In the genomic region with DNA sequence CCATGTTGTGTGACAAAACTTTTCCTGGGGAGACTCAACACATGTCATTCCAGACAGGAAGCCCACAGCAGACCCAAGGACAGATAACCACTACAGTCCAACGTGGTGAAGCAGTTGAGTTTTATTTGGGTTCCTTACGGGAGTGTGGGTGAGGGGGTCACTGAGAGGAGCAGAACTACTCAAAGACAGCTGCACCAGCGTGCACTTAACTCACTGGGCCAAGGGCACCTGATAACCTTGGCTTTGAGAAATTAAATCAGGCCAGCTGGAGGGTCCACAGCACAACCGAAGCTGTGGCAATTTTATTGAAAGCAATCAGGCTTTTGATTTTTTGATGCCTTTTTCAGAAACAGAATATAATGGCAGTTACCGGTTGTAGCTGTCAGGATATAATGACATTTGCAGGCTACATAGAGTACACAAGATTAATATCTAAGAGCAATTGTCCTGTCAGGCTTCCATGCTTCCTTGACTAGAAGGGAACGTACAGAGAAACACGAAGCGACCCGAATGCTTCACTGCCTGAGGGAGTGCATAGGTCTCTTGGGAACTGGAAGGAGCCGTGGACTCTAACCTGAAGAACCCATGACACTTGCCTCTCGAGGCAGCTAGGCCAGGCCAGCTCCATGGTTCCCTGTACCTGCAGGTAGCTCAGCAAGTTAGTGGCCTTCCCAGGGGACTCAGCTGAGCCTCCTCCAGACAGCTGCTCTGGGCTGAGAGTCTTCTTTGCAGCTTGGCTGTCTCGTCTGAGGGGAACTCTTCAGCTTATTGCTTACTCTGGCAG, we compare ENCODE assay signal across 35 mouse cellular contexts. TPM values are rescaled to one million over a fixed set of nuclear protein-coding genes. Genes with fewer than 3 reads are reported as not detected.
DNase-seq lines count a peak whose midpoint lies in the region; ATAC-seq and TF ChIP-seq lines count a peak whose summit lies in the region.
"Had no signal": no experiment of that assay in that cellular context is flagged by ENCODE, and none has a peak within 500 bp of the region (broad histone marks: within the 10 kb centered on the region; RNA-seq: fewer than 3 reads in every experiment).

No protein-coding gene starts in this region.

- TF ChIP-seq CTCF in kidney, adult 2 months (conservative IDR thresholded peaks at IDR 0.05; ENCODE audit: insufficient read depth, insufficient read length, low read depth, low read length) = no peak

- DNase-seq in kidney, adult 2 months = peak; percentile 79
- DNase-seq in kidney, postnatal 36 days = peak; percentile 68 to 73
- no peak for DNase-seq in left cerebral cortex, adult 8-10 months (ENCODE audit: low spot score in 2 of 2)
- no peak for DNase-seq in midbrain, embryonic 11.5 days (ENCODE audit: low spot score, missing footprints)
- DNase-seq: adrenal gland, adult 8-10 months; cerebellum, adult 2 months; cerebellum, postnatal 14 days; gastrocnemius, postnatal 14 days; heart, postnatal 10 days; layer of hippocampus, postnatal 36 days; liver; lung, adult 2 months; lung, postnatal 10 days; midbrain, embryonic 14.5 days; right cerebral cortex, postnatal 25 days had no signal

- H3K4me3 ChIP-seq in intestine, embryonic 16.5 days (ENCODE audit: low read length) = no peak overlapping the region
- no peak overlapping the region for H3K4me3 ChIP-seq in intestine, embryonic 15.5 days (replicated peaks)
- no peak overlapping the region for H3K4me3 ChIP-seq in kidney, adult 2 months (ENCODE audit: insufficient read depth, low read depth, low read length)
- no peak overlapping the region for H3K4me3 ChIP-seq in kidney, embryonic 16.5 days (ENCODE audit: low read length)
- H3K4me3 ChIP-seq in midbrain, embryonic 11.5 days (ENCODE audit: low read depth, low read length) = no peak overlapping the region
- H3K4me3 ChIP-seq: forebrain, embryonic 13.5 days; hindbrain, embryonic 12.5 days; neural tube, embryonic 15.5 days; stomach, embryonic 15.5 days had no signal

- no peak for TF ChIP-seq POLR2A in kidney, adult 2 months (IDR thresholded peaks at IDR 0.05; ENCODE audit: low read depth, low read length)

- H3K27ac ChIP-seq in intestine, embryonic 16.5 days (ENCODE audit: low read length) = no peak overlapping the region
- H3K27ac ChIP-seq in intestine, embryonic 15.5 days = no peak overlapping the region
- H3K27ac ChIP-seq in kidney, adult 2 months (ENCODE audit: insufficient read depth, low read depth, low read length) = peak overlapping the region; percentile 94
- H3K27ac ChIP-seq in kidney, embryonic 16.5 days (ENCODE audit: low read length) = 0 out of 2 replicates have a peak overlapping the region, but pooled peaks have one; percentile 17
- no peak overlapping the region for H3K27ac ChIP-seq in midbrain, embryonic 11.5 days (ENCODE audit: low read depth, low read length)
- H3K27ac ChIP-seq: forebrain, embryonic 13.5 days; hindbrain, embryonic 12.5 days; hindbrain, postnatal 0 days; liver, embryonic 14.5 days; macrophage; neural tube, embryonic 15.5 days; stomach, embryonic 15.5 days had no signal

- H3K9me3 ChIP-seq in intestine, embryonic 16.5 days (ENCODE audit: control insufficient read depth, low read length) = no peaks in the 10 kb centered on the region
- H3K9me3 ChIP-seq in intestine, embryonic 15.5 days = no peaks in the 10 kb centered on the region
- H3K9me3 ChIP-seq in kidney, embryonic 16.5 days (ENCODE audit: low read length) = no peaks in the 10 kb centered on the region
- no peaks in the 10 kb centered on the region for H3K9me3 ChIP-seq in midbrain, embryonic 11.5 days (ENCODE audit: control insufficient read depth, low read length)
- H3K9me3 ChIP-seq: forebrain, embryonic 13.5 days; hindbrain, embryonic 12.5 days; neural tube, embryonic 15.5 days; stomach, embryonic 15.5 days had no signal

- ATAC-seq in intestine, embryonic 16.5 days = peak; percentile 47; the same call in 1 of the 2 replicates
- ATAC-seq in intestine, embryonic 15.5 days = no peak
- peak; percentile 68 for ATAC-seq in kidney, embryonic 16.5 days (ENCODE audit: low FRiP score, low TSS enrichment)
- ATAC-seq in midbrain, embryonic 11.5 days (ENCODE audit: low FRiP score) = no peak
- ATAC-seq: activated CD4-positive, CD25-positive, alpha-beta regulatory T cell, adult 4 months; forebrain, embryonic 13.5 days; hindbrain, postnatal 0 days had no signal

- no peaks in the 10 kb centered on the region for H3K27me3 ChIP-seq in intestine, embryonic 16.5 days (replicated peaks; ENCODE audit: control insufficient read depth, insufficient read depth, low read length)
- no peaks in the 10 kb centered on the region for H3K27me3 ChIP-seq in intestine, embryonic 15.5 days (replicated peaks)
- no peaks in the 10 kb centered on the region for H3K27me3 ChIP-seq in kidney, adult 2 months (replicated peaks; ENCODE audit: control insufficient read depth, insufficient read depth, low read length)
- no peaks in the 10 kb centered on the region for H3K27me3 ChIP-seq in kidney, embryonic 16.5 days (ENCODE audit: insufficient read depth, low read length)
- H3K27me3 ChIP-seq in midbrain, embryonic 11.5 days (ENCODE audit: control insufficient read depth, insufficient read depth, low read length) = no peaks in the 10 kb centered on the region
- H3K27me3 ChIP-seq: CH12.LX; forebrain, embryonic 13.5 days; hindbrain, embryonic 12.5 days; neural tube, embryonic 15.5 days; stomach, embryonic 15.5 days had no signal

- H3K36me3 ChIP-seq in intestine, embryonic 16.5 days (ENCODE audit: control insufficient read depth, insufficient read depth, low read length) = peaks cover 8% of the 10 kb centered on the region
- peaks cover 28% of the 10 kb centered on the region for H3K36me3 ChIP-seq in intestine, embryonic 15.5 days
- H3K36me3 ChIP-seq in kidney, adult 2 months (ENCODE audit: control insufficient read depth, insufficient read depth, low read length) = peaks cover 2% of the 10 kb centered on the region; the same call in 1 of the 2 replicates
- peaks cover 61% of the 10 kb centered on the region for H3K36me3 ChIP-seq in kidney, embryonic 16.5 days (ENCODE audit: insufficient read depth, low read length)
- H3K36me3 ChIP-seq in midbrain, embryonic 11.5 days (ENCODE audit: control insufficient read depth, insufficient read depth, low read length) = peaks cover 23% of the 10 kb centered on the region

- no peak overlapping the region for H3K9ac ChIP-seq in intestine, embryonic 16.5 days (ENCODE audit: low read depth, low read length)
- no peak overlapping the region for H3K9ac ChIP-seq in intestine, embryonic 15.5 days
- no peak overlapping the region for H3K9ac ChIP-seq in kidney, embryonic 16.5 days (replicated peaks; ENCODE audit: low read length)
- H3K9ac ChIP-seq in midbrain, embryonic 11.5 days (ENCODE audit: low read length) = no peak overlapping the region
- H3K9ac ChIP-seq: forebrain, embryonic 13.5 days; hindbrain, embryonic 12.5 days; liver, embryonic 14.5 days; neural tube, embryonic 15.5 days; stomach, embryonic 15.5 days had no signal

- peaks cover 4% of the 10 kb centered on the region; the same call in 1 of the 2 replicates for H3K4me1 ChIP-seq in intestine, embryonic 16.5 days (ENCODE audit: control insufficient read depth, insufficient read depth, low read length)
- H3K4me1 ChIP-seq in intestine, embryonic 15.5 days (replicated peaks) = peaks cover 4% of the 10 kb centered on the region
- peaks cover 8% of the 10 kb centered on the region; the same call in 1 of the 2 replicates for H3K4me1 ChIP-seq in kidney, adult 2 months (ENCODE audit: control insufficient read depth, insufficient read depth, low read length)
- peaks cover 14% of the 10 kb centered on the region for H3K4me1 ChIP-seq in kidney, embryonic 16.5 days (ENCODE audit: insufficient read depth, low read length)
- peaks cover 9% of the 10 kb centered on the region for H3K4me1 ChIP-seq in midbrain, embryonic 11.5 days (ENCODE audit: control insufficient read depth, insufficient read depth, low read length)

- H3K4me2 ChIP-seq in intestine, embryonic 16.5 days (ENCODE audit: low read depth, low read length) = no peak overlapping the region
- no peak overlapping the region for H3K4me2 ChIP-seq in intestine, embryonic 15.5 days (replicated peaks)
- H3K4me2 ChIP-seq in kidney, embryonic 16.5 days (replicated peaks; ENCODE audit: low read depth, low read length) = no peak overlapping the region
- no peak overlapping the region for H3K4me2 ChIP-seq in midbrain, embryonic 11.5 days
- H3K4me2 ChIP-seq: forebrain, embryonic 13.5 days; heart, embryonic 11.5 days; hindbrain, embryonic 12.5 days; neural tube, embryonic 15.5 days; stomach, embryonic 15.5 days had no signal

- WGBS in intestine, embryonic 16.5 days = 75% methylated on average over 12 of the region's 12 CpGs
- 75% methylated on average over 12 of the region's 12 CpGs for WGBS in intestine, embryonic 15.5 days
- 39% methylated on average over 12 of the region's 12 CpGs for WGBS in kidney, adult 2 months
- WGBS in kidney, embryonic 16.5 days = 43% methylated on average over 12 of the region's 12 CpGs
- 88% methylated on average over 12 of the region's 12 CpGs for WGBS in midbrain, embryonic 11.5 days

RNA-seq across cellular contexts. Expression of gene Adh5, which starts 5.4 kb away (rescaled TPM):
- 220 and 233 TPM in 2 replicates for polyA plus RNA-seq in intestine, embryonic 16.5 days (2015; fragmentation: Nextera tagmentation; extraction: Ambion mirVana)
- 215 and 222 TPM in 2 replicates for polyA plus RNA-seq in intestine, embryonic 15.5 days (2015; fragmentation: Nextera tagmentation; extraction: Ambion mirVana)
- 82.6 and 107 TPM in 2 replicates for polyA plus RNA-seq in kidney, adult 2 months (2012; rRNA removed)
- 258 and 276 TPM in 2 replicates for polyA plus RNA-seq in kidney, embryonic 16.5 days (2015; fragmentation: Nextera tagmentation; extraction: Ambion mirVana)
- 10 to 100 TPM; 63.2 to 73.5 (median 70.0) TPM for total RNA-seq in left cerebral cortex, adult 8-10 months (2022)
- polyA plus RNA-seq in midbrain, embryonic 11.5 days (2014; fragmentation: Nextera tagmentation; extraction: Ambion mirVana) = 279 and 283 TPM in 2 replicates

RNA-seq across cellular contexts. Expression of gene Adh4, which starts 33.0 kb away (rescaled TPM):
- 0.20 and 0.54 TPM in 2 replicates for polyA plus RNA-seq in intestine, embryonic 16.5 days (2015; fragmentation: Nextera tagmentation; extraction: Ambion mirVana)
- polyA plus RNA-seq in intestine, embryonic 15.5 days (2015; fragmentation: Nextera tagmentation; extraction: Ambion mirVana) = 0.13 and 0.31 TPM in 2 replicates
- polyA plus RNA-seq in kidney, adult 2 months (2012; rRNA removed) = 0.08 and 0.31 TPM in 2 replicates
- polyA plus RNA-seq in kidney, embryonic 16.5 days (2015; fragmentation: Nextera tagmentation; extraction: Ambion mirVana) = not detected in 2 replicates
- not detected for total RNA-seq in left cerebral cortex, adult 8-10 months (2022)
- not detected in 2 replicates for polyA plus RNA-seq in midbrain, embryonic 11.5 days (2014; fragmentation: Nextera tagmentation; extraction: Ambion mirVana)
- total RNA-seq: gastrocnemius, postnatal 14 days; granulocyte monocyte progenitor cell, adult 5-6 weeks; heart, postnatal 10 days; hindbrain, postnatal 0 days; layer of hippocampus, postnatal 36 days; left cerebral cortex, postnatal 10 days; megakaryocyte-erythroid progenitor cell, adult 5-6 weeks; monocyte, adult 5-6 weeks had no signal
- polyA plus RNA-seq: C2C12; cerebellum, adult 2 months; cortical plate, adult 2 months; forebrain, embryonic 13.5 days; heart, embryonic 11.5 days; hindbrain, embryonic 12.5 days; hindbrain, postnatal 0 days; limb, embryonic 11.5 days; lung, adult 2 months; macrophage; midbrain, embryonic 14.5 days; neural tube, embryonic 15.5 days; stomach, embryonic 15.5 days had no signal

RNA-seq across cellular contexts. Expression of gene Metap1, which starts 41.0 kb away (rescaled TPM):
- 48.0 and 49.7 TPM in 2 replicates for polyA plus RNA-seq in intestine, embryonic 16.5 days (2015; fragmentation: Nextera tagmentation; extraction: Ambion mirVana)
- 48.0 and 48.4 TPM in 2 replicates for polyA plus RNA-seq in intestine, embryonic 15.5 days (2015; fragmentation: Nextera tagmentation; extraction: Ambion mirVana)
- polyA plus RNA-seq in kidney, adult 2 months (2012; rRNA removed) = 19.9 and 22.6 TPM in 2 replicates
- polyA plus RNA-seq in kidney, embryonic 16.5 days (2015; fragmentation: Nextera tagmentation; extraction: Ambion mirVana) = 50.7 and 52.1 TPM in 2 replicates
- 10 to 100 TPM; 36.4 to 41.4 (median 37.1) TPM for total RNA-seq in left cerebral cortex, adult 8-10 months (2022)
- 49.2 and 53.7 TPM in 2 replicates for polyA plus RNA-seq in midbrain, embryonic 11.5 days (2014; fragmentation: Nextera tagmentation; extraction: Ambion mirVana)

Comparison
In these comparisons a context has a peak if more than half of its experiments do, and no peak if none do; other contexts are left out.
1. ATAC-seq: peak in intestine, embryonic 16.5 days (single experiment) and kidney, embryonic 16.5 days (single experiment); none in intestine, embryonic 15.5 days (single experiment) and midbrain, embryonic 11.5 days (single experiment).
2. H3K27ac ChIP-seq: peak in kidney, adult 2 months (single experiment) and kidney, embryonic 16.5 days (single experiment); none in intestine, embryonic 16.5 days (single experiment), intestine, embryonic 15.5 days (single experiment) and midbrain, embryonic 11.5 days (single experiment).
3. DNase-seq: peak in kidney, adult 2 months (single experiment) and kidney, postnatal 36 days (2 of 2); none in left cerebral cortex, adult 8-10 months (0 of 2) and midbrain, embryonic 11.5 days (single experiment).